Comparison of ENCODE assay signal across 10 mouse cellular contexts in the genomic region with DNA sequence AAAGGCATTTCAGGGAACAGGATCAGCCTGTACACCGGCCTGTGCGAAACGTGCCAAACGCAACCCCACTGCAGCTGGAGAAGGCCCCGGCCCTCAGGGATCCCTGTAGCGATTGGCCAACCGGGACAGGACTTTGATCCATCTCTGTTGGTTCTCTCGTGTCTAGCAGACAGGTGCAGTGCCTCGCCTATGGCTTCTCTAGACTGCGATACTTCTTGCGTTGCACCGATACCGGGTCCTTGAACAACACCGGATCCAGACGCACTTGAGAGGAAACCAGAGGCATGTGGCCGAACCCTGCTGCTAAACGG. TPM values are rescaled to one million over a fixed set of nuclear protein-coding genes. Genes with fewer than 3 reads are reported as not detected.
DNase-seq lines count a peak whose midpoint lies in the region; ATAC-seq and TF ChIP-seq lines count a peak whose summit lies in the region.
"Had no signal": no experiment of that assay in that cellular context is flagged by ENCODE, and none has a peak within 500 bp of the region (broad histone marks: within the 10 kb centered on the region; RNA-seq: fewer than 3 reads in every experiment).

No protein-coding gene starts in this region.

- peaks cover 32% of the 10 kb centered on the region for H3K4me1 ChIP-seq in heart, embryonic 11.5 days (ENCODE audit: control insufficient read depth, insufficient read depth, low read length)
- H3K4me1 ChIP-seq in heart, adult 2 months (ENCODE audit: control insufficient read depth, insufficient read depth, low read length) = peaks cover 9% of the 10 kb centered on the region
- peaks cover 33% of the 10 kb centered on the region for H3K4me1 ChIP-seq in embryonic facial prominence, embryonic 10.5 days
- peaks cover 12% of the 10 kb centered on the region for H3K4me1 ChIP-seq in hindbrain, embryonic 12.5 days
- H3K4me1 ChIP-seq in midbrain, embryonic 11.5 days (ENCODE audit: control insufficient read depth, insufficient read depth, low read length) = no peaks in the 10 kb centered on the region; the same call in 1 of the 2 replicates

- intact Hi-C loops in heart, adult 2 months (cut with DNase I) = loop anchor here (2.0 to 5.0 kb wide), 2 partner anchors 65 to 95 kb away; no protein-coding TSS in a partner anchor

- no peaks in the 10 kb centered on the region for H3K9me3 ChIP-seq in heart, embryonic 11.5 days (replicated peaks; ENCODE audit: control insufficient read depth, low read length)
- H3K9me3 ChIP-seq in embryonic facial prominence, embryonic 10.5 days = no peaks in the 10 kb centered on the region
- H3K9me3 ChIP-seq in hindbrain, embryonic 12.5 days (replicated peaks) = no peaks in the 10 kb centered on the region
- no peaks in the 10 kb centered on the region for H3K9me3 ChIP-seq in midbrain, embryonic 11.5 days (ENCODE audit: control insufficient read depth, low read length)
- H3K9me3 ChIP-seq: megakaryocyte, embryonic 14.5 days had no signal

- no peak overlapping the region for H3K4me3 ChIP-seq in heart, embryonic 11.5 days (ENCODE audit: low read depth, low read length)
- H3K4me3 ChIP-seq in heart, adult 2 months = no peak overlapping the region
- peak overlapping the region; percentile 29; the same call in 1 of the 2 replicates for H3K4me3 ChIP-seq in embryonic facial prominence, embryonic 10.5 days
- H3K4me3 ChIP-seq in hindbrain, embryonic 12.5 days = no peak overlapping the region
- 0 out of 2 replicates have a peak overlapping the region, but pooled peaks have one; percentile 8 for H3K4me3 ChIP-seq in midbrain, embryonic 11.5 days (ENCODE audit: low read depth, low read length)

- H3K36me3 ChIP-seq in heart, embryonic 11.5 days (ENCODE audit: control insufficient read depth, insufficient read depth, low read length) = no peaks in the 10 kb centered on the region
- H3K36me3 ChIP-seq in heart, adult 2 months (ENCODE audit: control insufficient read depth, insufficient read depth, low read length) = no peaks in the 10 kb centered on the region
- no peaks in the 10 kb centered on the region for H3K36me3 ChIP-seq in embryonic facial prominence, embryonic 10.5 days (replicated peaks)
- H3K36me3 ChIP-seq in hindbrain, embryonic 12.5 days = no peaks in the 10 kb centered on the region
- H3K36me3 ChIP-seq in midbrain, embryonic 11.5 days (ENCODE audit: control insufficient read depth, insufficient read depth, low read length) = no peaks in the 10 kb centered on the region

- no peak overlapping the region for H3K9ac ChIP-seq in heart, embryonic 11.5 days (ENCODE audit: low read depth, low read length)
- no peak overlapping the region for H3K9ac ChIP-seq in heart, adult 2 months (ENCODE audit: low read depth, low read length)
- no peak overlapping the region for H3K9ac ChIP-seq in hindbrain, embryonic 12.5 days
- peak overlapping the region; percentile 13 for H3K9ac ChIP-seq in midbrain, embryonic 11.5 days (ENCODE audit: low read length)

- H3K79me2 ChIP-seq in heart, adult 2 months (replicated peaks; ENCODE audit: control insufficient read depth, insufficient read depth, low read length) = no peaks in the 10 kb centered on the region

- TF ChIP-seq EP300 in heart, adult 2 months (IDR thresholded peaks at IDR 0.05; ENCODE audit: insufficient read depth, low read depth, low read length) = no peak

- TF ChIP-seq POLR2A in heart, adult 2 months (IDR thresholded peaks at IDR 0.05; ENCODE audit: insufficient read depth, low read depth, low read length) = no peak

- DNase-seq in heart, adult 2 months = no peak
- DNase-seq in embryonic facial prominence, embryonic 10.5 days (ENCODE audit: low spot score) = no peak
- no peak for DNase-seq in midbrain, embryonic 11.5 days (ENCODE audit: low spot score, missing footprints)
- no peak for DNase-seq in frontal cortex, postnatal 10 days (ENCODE audit: low spot score in 2 of 2)
- DNase-seq in embryo, embryonic 10.5 days (ENCODE audit: low spot score) = no peak
- no peak for DNase-seq in urinary bladder, postnatal 14 days (ENCODE audit: low spot score)

- peak overlapping the region; percentile 46 for H3K4me2 ChIP-seq in heart, embryonic 11.5 days
- H3K4me2 ChIP-seq in hindbrain, embryonic 12.5 days (replicated peaks) = peak overlapping the region; percentile 40
- peak overlapping the region; percentile 5; the same call in 1 of the 2 replicates for H3K4me2 ChIP-seq in midbrain, embryonic 11.5 days

- WGBS in heart, embryonic 11.5 days (ENCODE audit: insufficient replicate concordance) = 33% methylated on average over 17 of the region's 17 CpGs
- WGBS in heart, adult 2 months = 50% methylated on average over 17 of the region's 17 CpGs
- WGBS in embryonic facial prominence, embryonic 10.5 days = 34% methylated on average over 17 of the region's 17 CpGs
- 42% methylated on average over 17 of the region's 17 CpGs for WGBS in hindbrain, embryonic 12.5 days
- 41% methylated on average over 17 of the region's 17 CpGs for WGBS in midbrain, embryonic 11.5 days

- peaks cover 8% of the 10 kb centered on the region for H3K27me3 ChIP-seq in heart, embryonic 11.5 days (ENCODE audit: control insufficient read depth, insufficient read depth, low read length)
- H3K27me3 ChIP-seq in heart, adult 2 months (ENCODE audit: control insufficient read depth, insufficient read depth, low read length) = no peaks in the 10 kb centered on the region
- H3K27me3 ChIP-seq in embryonic facial prominence, embryonic 10.5 days (replicated peaks; ENCODE audit: low read depth, poor library complexity, severe bottlenecking) = peaks cover 38% of the 10 kb centered on the region
- H3K27me3 ChIP-seq in hindbrain, embryonic 12.5 days = peaks cover 24% of the 10 kb centered on the region
- H3K27me3 ChIP-seq in midbrain, embryonic 11.5 days (ENCODE audit: control insufficient read depth, insufficient read depth, low read length) = 0 out of 2 replicates have a peak, but pooled peaks cover 3% of the 10 kb centered on the region

- no peak for ATAC-seq in heart, embryonic 11.5 days (replicated peaks; ENCODE audit: insufficient number of reproducible peaks, low FRiP score, low TSS enrichment)
- no peak for ATAC-seq in hindbrain, embryonic 12.5 days (ENCODE audit: low FRiP score)
- no peak for ATAC-seq in midbrain, embryonic 11.5 days (ENCODE audit: low FRiP score)

- no peak for TF ChIP-seq CTCF in heart, adult 2 months (IDR thresholded peaks at IDR 0.05)

- H3K27ac ChIP-seq in heart, embryonic 11.5 days (ENCODE audit: low read depth, low read length) = no peak overlapping the region
- H3K27ac ChIP-seq in heart, adult 2 months = no peak overlapping the region
- H3K27ac ChIP-seq in embryonic facial prominence, embryonic 10.5 days (replicated peaks) = no peak overlapping the region
- no peak overlapping the region for H3K27ac ChIP-seq in hindbrain, embryonic 12.5 days
- H3K27ac ChIP-seq in midbrain, embryonic 11.5 days (ENCODE audit: low read depth, low read length) = no peak overlapping the region

RNA-seq across cellular contexts. Expression of gene Slc30a2, which starts 14.4 kb away (rescaled TPM):
- 0.26 TPM in 1 of 2 replicates, not detected in the other for polyA plus RNA-seq in heart, embryonic 11.5 days (2014; fragmentation: Nextera tagmentation; extraction: Ambion mirVana)
- under 1 TPM; 0.45 to 0.65 TPM for total RNA-seq in heart, adult 2 months (2021)
- polyA plus RNA-seq in heart, adult 2 months (2012; rRNA removed) = 0.12 and 0.35 TPM in 2 replicates
- 0.07 TPM in 1 of 2 replicates, not detected in the other for polyA plus RNA-seq in embryonic facial prominence, embryonic 10.5 days (2016; fragmentation: Nextera tagmentation; extraction: Ambion mirVana)
- not detected in 2 replicates for polyA plus RNA-seq in hindbrain, embryonic 12.5 days (2016; fragmentation: Nextera tagmentation; extraction: Ambion mirVana)
- not detected in 2 replicates for polyA plus RNA-seq in midbrain, embryonic 11.5 days (2014; fragmentation: Nextera tagmentation; extraction: Ambion mirVana)

RNA-seq across cellular contexts. Expression of gene Extl1, which starts 26.2 kb away (rescaled TPM):
- polyA plus RNA-seq in heart, embryonic 11.5 days (2014; fragmentation: Nextera tagmentation; extraction: Ambion mirVana) = 2.0 and 2.7 TPM in 2 replicates
- 10 to 100 TPM; 18.0 to 19.6 TPM for total RNA-seq in heart, adult 2 months (2021)
- polyA plus RNA-seq in heart, adult 2 months (2012; rRNA removed) = 23.7 and 24.4 TPM in 2 replicates
- 0.25 and 0.66 TPM in 2 replicates for polyA plus RNA-seq in embryonic facial prominence, embryonic 10.5 days (2016; fragmentation: Nextera tagmentation; extraction: Ambion mirVana)
- 1.2 and 1.7 TPM in 2 replicates for polyA plus RNA-seq in hindbrain, embryonic 12.5 days (2016; fragmentation: Nextera tagmentation; extraction: Ambion mirVana)
- polyA plus RNA-seq in midbrain, embryonic 11.5 days (2014; fragmentation: Nextera tagmentation; extraction: Ambion mirVana) = 0.06 and 0.11 TPM in 2 replicates

RNA-seq across cellular contexts. Expression of gene Pafah2, which starts 38.7 kb away (rescaled TPM):
- 11.7 and 11.8 TPM in 2 replicates for polyA plus RNA-seq in heart, embryonic 11.5 days (2014; fragmentation: Nextera tagmentation; extraction: Ambion mirVana)
- total RNA-seq in heart, adult 2 months (2021) = 10 to 100 TPM in 1 of 2 experiments, 1 to 10 TPM in 1; 6.4 to 11.0 TPM
- polyA plus RNA-seq in heart, adult 2 months (2012; rRNA removed) = 11.7 and 17.8 TPM in 2 replicates
- polyA plus RNA-seq in embryonic facial prominence, embryonic 10.5 days (2016; fragmentation: Nextera tagmentation; extraction: Ambion mirVana) = 7.0 and 8.3 TPM in 2 replicates
- polyA plus RNA-seq in hindbrain, embryonic 12.5 days (2016; fragmentation: Nextera tagmentation; extraction: Ambion mirVana) = 9.2 and 10.7 TPM in 2 replicates
- 8.8 and 10.0 TPM in 2 replicates for polyA plus RNA-seq in midbrain, embryonic 11.5 days (2014; fragmentation: Nextera tagmentation; extraction: Ambion mirVana)

RNA-seq across cellular contexts. Expression of gene Trim63, which starts 42.5 kb away (rescaled TPM):
- 21.6 and 22.1 TPM in 2 replicates for polyA plus RNA-seq in heart, embryonic 11.5 days (2014; fragmentation: Nextera tagmentation; extraction: Ambion mirVana)
- total RNA-seq in heart, adult 2 months (2021) = 100 to 1,000 TPM; 209 to 210 TPM
- 142 and 215 TPM in 2 replicates for polyA plus RNA-seq in heart, adult 2 months (2012; rRNA removed)
- 0.31 and 0.34 TPM in 2 replicates for polyA plus RNA-seq in embryonic facial prominence, embryonic 10.5 days (2016; fragmentation: Nextera tagmentation; extraction: Ambion mirVana)
- 0.54 and 1.6 TPM in 2 replicates for polyA plus RNA-seq in hindbrain, embryonic 12.5 days (2016; fragmentation: Nextera tagmentation; extraction: Ambion mirVana)
- 0.11 TPM in 1 of 2 replicates, not detected in the other for polyA plus RNA-seq in midbrain, embryonic 11.5 days (2014; fragmentation: Nextera tagmentation; extraction: Ambion mirVana)
- total RNA-seq: layer of hippocampus, postnatal 25 days had no signal

Comparison
In these comparisons a context has a peak if more than half of its experiments do, and no peak if none do; other contexts are left out.
1. H3K4me3 ChIP-seq: peak in embryonic facial prominence, embryonic 10.5 days (single experiment) and midbrain, embryonic 11.5 days (single experiment); none in heart, embryonic 11.5 days (single experiment), heart, adult 2 months (single experiment) and hindbrain, embryonic 12.5 days (single experiment).
2. Peak in every context shown above with its lines, with median percentiles within 50 percentile points of each other: H3K4me2 ChIP-seq.